12 mouse cellular contexts compared by ENCODE assay signal in the genomic region with DNA sequence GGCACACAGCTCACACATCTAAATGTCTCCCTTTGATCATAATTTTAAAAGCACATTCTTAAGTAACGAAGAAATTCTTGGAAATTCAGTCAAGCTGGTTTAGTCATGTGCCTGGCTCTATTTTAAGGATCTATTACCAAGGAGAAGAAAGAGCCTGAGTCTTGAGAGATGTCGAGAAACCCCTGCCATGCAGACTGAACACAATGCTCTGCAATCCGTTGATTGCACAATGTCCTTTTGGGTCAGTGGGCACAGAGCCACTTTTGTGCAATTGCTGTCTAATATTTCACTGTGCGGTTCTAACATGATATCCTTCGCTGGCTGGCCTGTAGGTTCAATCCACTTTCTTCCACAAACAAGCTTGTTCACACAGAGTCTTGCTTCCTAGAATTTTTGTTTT. TPM values are rescaled to one million over a fixed set of nuclear protein-coding genes. Genes with fewer than 3 reads are reported as not detected.
DNase-seq lines count a peak whose midpoint lies in the region; ATAC-seq and TF ChIP-seq lines count a peak whose summit lies in the region.
"Had no signal": no experiment of that assay in that cellular context is flagged by ENCODE, and none has a peak within 500 bp of the region (broad histone marks: within the 10 kb centered on the region; RNA-seq: fewer than 3 reads in every experiment).

No protein-coding gene starts in this region.

- no peak overlapping the region for H3ac ChIP-seq in myocyte (ENCODE audit: control insufficient read depth, insufficient read length)

- TF ChIP-seq POLR2A in cortical plate, adult 2 months (IDR thresholded peaks at IDR 0.05; ENCODE audit: extremely low read depth, insufficient read depth, low read length) = no peak
- no peak for TF ChIP-seq POLR2A in myocyte (IDR thresholded peaks at IDR 0.05; ENCODE audit: insufficient read length, low read depth)

- H3K4me2 ChIP-seq in midbrain, embryonic 11.5 days = no peak overlapping the region
- no peak overlapping the region for H3K4me2 ChIP-seq in midbrain, postnatal 0 days (ENCODE audit: low read depth, low read length, poor library complexity, severe bottlenecking)
- H3K4me2 ChIP-seq in myocyte (ENCODE audit: low read depth) = no peak overlapping the region
- H3K4me2 ChIP-seq: liver, embryonic 13.5 days had no signal

- TF ChIP-seq CTCF in midbrain, postnatal 0 days (IDR thresholded peaks at IDR 0.05) = no peak
- no peak for TF ChIP-seq CTCF in cortical plate, adult 2 months (IDR thresholded peaks at IDR 0.05; ENCODE audit: extremely low read depth, insufficient read depth, low read length)

- H3K27me3 ChIP-seq in midbrain, embryonic 11.5 days (ENCODE audit: control insufficient read depth, insufficient read depth, low read length) = no peaks in the 10 kb centered on the region
- no peaks in the 10 kb centered on the region for H3K27me3 ChIP-seq in midbrain, postnatal 0 days (ENCODE audit: insufficient read depth, low read length)
- peaks cover 7% of the 10 kb centered on the region for H3K27me3 ChIP-seq in myocyte (ENCODE audit: control insufficient read depth, insufficient read depth, insufficient read length)
- H3K27me3 ChIP-seq: liver, embryonic 13.5 days had no signal

- no peaks in the 10 kb centered on the region for H3K36me3 ChIP-seq in midbrain, embryonic 11.5 days (ENCODE audit: control insufficient read depth, insufficient read depth, low read length)
- H3K36me3 ChIP-seq in midbrain, postnatal 0 days (ENCODE audit: insufficient read depth, low read length) = no peaks in the 10 kb centered on the region
- H3K36me3 ChIP-seq in myocyte (ENCODE audit: control insufficient read depth, insufficient read depth) = no peaks in the 10 kb centered on the region
- H3K36me3 ChIP-seq: liver, embryonic 13.5 days; midbrain, embryonic 10.5 days had no signal

- DNase-seq in adrenal gland, adult (ENCODE audit: inconsistent age in 2 of 2, low spot score in 1 of 2) = peak; percentile 15 to 78
- no peak for DNase-seq in adrenal gland, postnatal 4 days (ENCODE audit: low spot score in 2 of 2)
- DNase-seq in midbrain, embryonic 11.5 days (ENCODE audit: low spot score, missing footprints) = peak; percentile 68
- no peak for DNase-seq in midbrain, postnatal 0 days (ENCODE audit: low spot score)
- DNase-seq in kidney, postnatal 4 days = no peak
- DNase-seq: cerebellum, adult 2 months; liver, embryonic 13.5 days had no signal

- no peak for ATAC-seq in midbrain, embryonic 11.5 days (ENCODE audit: low FRiP score)
- ATAC-seq in midbrain, postnatal 0 days (ENCODE audit: low FRiP score) = no peak
- ATAC-seq in CD4-positive, CD25-positive, alpha-beta regulatory T cell, adult 4 months = no peak

- no peaks in the 10 kb centered on the region for H3K79me2 ChIP-seq in myocyte (ENCODE audit: control insufficient read depth, insufficient read depth)

- no peak overlapping the region for H3K27ac ChIP-seq in midbrain, embryonic 11.5 days (ENCODE audit: low read depth, low read length)
- no peak overlapping the region for H3K27ac ChIP-seq in midbrain, postnatal 0 days (ENCODE audit: low read depth, low read length)
- peak overlapping the region; percentile 29; the same call in 1 of the 2 replicates for H3K27ac ChIP-seq in cortical plate, adult 2 months (ENCODE audit: insufficient read depth, low read length)
- H3K27ac ChIP-seq: left cerebral cortex, adult 2 months; liver, embryonic 13.5 days; midbrain, embryonic 10.5 days had no signal

- H3K4me1 ChIP-seq in midbrain, embryonic 11.5 days (ENCODE audit: control insufficient read depth, insufficient read depth, low read length) = no peaks in the 10 kb centered on the region
- no peaks in the 10 kb centered on the region for H3K4me1 ChIP-seq in midbrain, postnatal 0 days (ENCODE audit: insufficient read depth, low read length)
- H3K4me1 ChIP-seq in cortical plate, adult 2 months (ENCODE audit: control insufficient read depth, insufficient read depth, low read length) = peaks cover 2% of the 10 kb centered on the region; the same call in 1 of the 2 replicates
- H3K4me1 ChIP-seq: liver, embryonic 13.5 days; midbrain, embryonic 10.5 days had no signal

- WGBS in midbrain, embryonic 11.5 days = 61% methylated on average over 5 of the region's 5 CpGs
- WGBS in midbrain, postnatal 0 days = 60% methylated on average over 5 of the region's 5 CpGs

- H3K4me3 ChIP-seq in midbrain, embryonic 11.5 days (ENCODE audit: low read depth, low read length) = no peak overlapping the region
- no peak overlapping the region for H3K4me3 ChIP-seq in midbrain, postnatal 0 days (ENCODE audit: low read depth, low read length)
- no peak overlapping the region for H3K4me3 ChIP-seq in cortical plate, adult 2 months (ENCODE audit: insufficient read depth, low read length)
- H3K4me3 ChIP-seq in myocyte = no peak overlapping the region
- H3K4me3 ChIP-seq: left cerebral cortex, adult 2 months; liver, embryonic 13.5 days; midbrain, embryonic 10.5 days had no signal

- no peak overlapping the region for H3K9ac ChIP-seq in midbrain, embryonic 11.5 days (ENCODE audit: low read length)
- no peak overlapping the region for H3K9ac ChIP-seq in midbrain, postnatal 0 days (replicated peaks; ENCODE audit: low read length, poor library complexity, severe bottlenecking)
- H3K9ac ChIP-seq: liver, embryonic 13.5 days had no signal

- no peaks in the 10 kb centered on the region for H3K9me3 ChIP-seq in midbrain, embryonic 11.5 days (ENCODE audit: control insufficient read depth, low read length)
- no peaks in the 10 kb centered on the region for H3K9me3 ChIP-seq in midbrain, postnatal 0 days (ENCODE audit: low read length)
- H3K9me3 ChIP-seq: liver, embryonic 13.5 days; midbrain, embryonic 10.5 days had no signal

TF ChIP-seq in myocyte, 11 proteins besides CTCF, POLR2A, EP300 and RAD21:
- TF ChIP-seq CEBPB (IDR thresholded peaks at IDR 0.05; ENCODE audit: insufficient read depth, poor library complexity, severe bottlenecking) = peak; percentile 82
- no peak for TF ChIP-seq TCF3 (IDR thresholded peaks at IDR 0.05; ENCODE audit: insufficient read length, low read depth)
TF ChIP-seq in myocyte: peak in this region for 1.

RNA-seq across cellular contexts. Expression of gene Pik3ap1, which starts 33.1 kb away (rescaled TPM):
- 1 to 10 TPM; 6.6 to 6.7 TPM for total RNA-seq in adrenal gland, postnatal 4 days (2021)
- polyA plus RNA-seq in midbrain, embryonic 11.5 days (2014; fragmentation: Nextera tagmentation; extraction: Ambion mirVana) = 3.4 and 4.6 TPM in 2 replicates
- 1.6 and 2.0 TPM in 2 replicates for total RNA-seq in midbrain, postnatal 0 days (2014; rRNA removed)
- 2.6 and 3.1 TPM in 2 replicates for polyA plus RNA-seq in midbrain, postnatal 0 days (2015; fragmentation: Nextera tagmentation; extraction: Ambion mirVana)
- 2.6 TPM in 2 replicates for polyA plus RNA-seq in cortical plate, adult 2 months (2012; rRNA removed)
- polyA plus RNA-seq in myocyte (2012; fragmentation: generic; extraction: Trizol) = not detected
- polyA plus RNA-seq in CD4-positive, CD25-positive, alpha-beta regulatory T cell, adult 4 months (2017; shearing (Covaris generic)) = 1 to 10 TPM; 2.5 to 2.8 TPM

Comparison
In these comparisons a context has a peak if more than half of its experiments do, and no peak if none do; other contexts are left out.
1. DNase-seq: peak in adrenal gland, adult (2 of 2) and midbrain, embryonic 11.5 days (single experiment); none in adrenal gland, postnatal 4 days (0 of 2), midbrain, postnatal 0 days (single experiment) and kidney, postnatal 4 days (0 of 2).